Mouse (Mus musculus): Measurements from ENCODE around the gene Gm9945. TPM values are rescaled to one million over a fixed set of nuclear protein-coding genes. Genes with fewer than 3 reads are reported as not detected.

Gm9945 gene
- not detected in 2 replicates for polyA plus RNA-seq (2015; fragmentation: Nextera tagmentation; extraction: Ambion mirVana)

DNA sequence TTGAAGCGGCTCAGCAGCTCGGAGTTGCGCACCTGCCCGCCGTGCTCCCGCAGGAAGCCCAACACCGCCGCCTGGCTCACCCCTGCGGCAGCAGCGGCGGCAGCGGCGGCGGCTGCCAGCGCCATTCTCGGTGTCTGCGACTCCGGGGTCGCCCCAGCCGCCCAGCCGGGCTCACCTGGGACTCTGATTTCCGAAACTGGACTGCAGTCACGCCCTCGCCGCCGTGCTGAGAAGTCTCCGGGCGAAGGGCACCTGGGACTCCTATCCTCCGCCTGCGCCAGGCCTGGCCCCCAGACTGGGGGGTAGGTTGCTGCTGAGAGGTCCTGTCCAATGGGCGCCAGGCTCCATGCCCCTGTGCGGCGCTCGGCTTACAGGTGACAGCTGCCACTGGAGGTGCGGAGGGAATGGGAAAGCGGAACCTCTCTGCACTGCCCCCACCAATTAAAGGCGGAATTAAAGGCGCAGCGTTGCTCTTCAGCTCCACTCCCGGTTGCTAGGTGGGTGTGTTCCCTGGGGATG is at the start of gene Gm9945, which contains the start of gene Sowaha:
Gene Gm9945, plus strand, starts transcription at position 384 of the 519 bp plus-strand sequence.
Gene Sowaha, minus strand, starts transcription at position 492 of the 519 bp plus-strand sequence.
- Histone ChIP-seq H3K4me3 (peak within 1 kb of the TSS; percentile 61), H3K4me2 (peak within 1 kb of the TSS; percentile 92), H3K27me3 (replicated peaks) (peaks cover 71% of the 10 kb centered on the region), H3K9me3 (no peaks in the 10 kb centered on the region), H3K27ac (replicated peaks) (no peak within 1 kb of the TSS), H3K9ac (peak within 1 kb of the TSS; percentile 74), H3K4me1 (peaks cover 26% of the 10 kb centered on the region), H3K36me3 (no peaks in the 10 kb centered on the region)
- WGBS = 3% methylated on average over 40 of the region's 40 CpGs
- no peak for ATAC-seq (ENCODE audit: extremely low read depth, insufficient number of reproducible peaks, low FRiP score, low TSS enrichment)

DNA sequence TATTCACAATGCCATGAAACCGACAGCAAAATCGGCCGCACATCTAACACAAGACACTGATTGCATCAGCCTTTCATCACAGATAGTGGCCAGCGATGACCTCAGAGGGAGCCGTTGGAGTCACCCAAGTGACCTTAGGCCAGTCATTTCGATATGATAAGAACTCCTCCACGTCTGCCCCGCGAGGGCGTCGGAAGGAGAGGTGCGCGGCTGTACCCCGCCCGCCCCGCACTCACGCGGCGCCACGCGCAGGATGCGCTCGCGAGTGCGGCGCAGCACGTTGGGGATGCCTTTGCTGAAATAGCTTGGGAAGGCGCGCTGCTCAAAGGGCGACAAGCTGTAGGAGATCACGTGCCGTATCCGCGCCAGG is 49.7 kb upstream of the Gm9945 start:
- 0 out of 2 replicates have a peak, but pooled peaks have one; percentile 18 for ATAC-seq (ENCODE audit: extremely low read depth, insufficient number of reproducible peaks, low FRiP score, low TSS enrichment)
- under 1% methylated on average over 34 of the region's 34 CpGs for WGBS

DNA sequence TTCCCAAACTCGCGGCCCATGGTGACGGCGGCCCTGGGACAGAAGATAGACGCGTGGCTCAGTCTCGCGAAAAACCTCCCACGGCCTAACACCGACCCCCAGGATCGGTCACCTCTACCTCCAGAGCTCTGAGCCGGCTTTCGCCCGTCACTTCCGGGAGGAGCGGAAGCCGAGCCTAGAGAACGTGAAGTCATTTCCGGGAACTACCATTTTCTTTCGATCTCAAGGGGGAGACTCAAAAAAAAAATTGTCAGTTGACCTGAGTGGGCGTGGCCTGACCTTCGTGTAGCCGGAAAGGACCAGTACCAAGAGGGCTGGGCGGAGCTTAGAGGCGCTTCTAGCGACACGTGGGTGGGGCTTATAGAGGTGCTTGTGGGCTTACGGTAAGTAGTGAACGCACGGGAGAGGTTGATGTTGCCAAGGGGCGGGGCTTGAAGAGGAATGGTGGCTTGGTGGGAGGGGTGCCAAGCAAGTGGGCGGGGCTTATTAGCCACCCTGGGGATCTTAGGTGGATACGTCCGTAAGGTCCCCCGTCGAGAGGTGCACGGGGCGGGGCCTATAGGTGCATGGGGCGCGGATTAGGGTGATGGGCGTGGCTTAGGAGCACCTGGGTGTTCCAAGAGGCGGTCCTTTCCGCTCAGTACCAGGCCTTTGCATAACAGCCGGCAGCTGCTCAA is 49.2 kb upstream of the Gm9945 start, which contains the start of the genes Uqcrq and Gdf9:
Gene Uqcrq, minus strand, starts transcription at position 162 of the 677 bp plus-strand sequence.
Gene Gdf9, plus strand, starts transcription at position 354 of the 677 bp plus-strand sequence.
- under 1% methylated on average over 44 of the region's 44 CpGs for WGBS
- no peaks in the 10 kb centered on the region for H3K27me3 ChIP-seq (replicated peaks)
- H3K9ac ChIP-seq = peak within 1 kb of the TSS; percentile 94
- H3K27ac ChIP-seq (replicated peaks) = peak within 1 kb of the TSS; percentile 88
- no peaks in the 10 kb centered on the region for H3K9me3 ChIP-seq
- peak within 1 kb of the TSS; percentile 74 for H3K4me2 ChIP-seq
- ATAC-seq (ENCODE audit: extremely low read depth, insufficient number of reproducible peaks, low FRiP score, low TSS enrichment) = peak; percentile 93
- peaks cover 16% of the 10 kb centered on the region for H3K36me3 ChIP-seq
- peaks cover 23% of the 10 kb centered on the region for H3K4me1 ChIP-seq
- peak within 1 kb of the TSS; percentile 69 for H3K4me3 ChIP-seq

More for the DNA sequence above, 49.7 kb upstream of the Gm9945 start:
- Histone ChIP-seq H3K9ac (peak overlapping the region; percentile 94), H3K4me2 (peak overlapping the region; percentile 74), H3K36me3 (peaks cover 16% of the 10 kb centered on the region), H3K9me3 (no peaks in the 10 kb centered on the region), H3K27me3 (replicated peaks) (no peaks in the 10 kb centered on the region), H3K4me3 (peak overlapping the region; percentile 69), H3K27ac (replicated peaks) (peak overlapping the region; percentile 88), H3K4me1 (peaks cover 26% of the 10 kb centered on the region)

DNA sequence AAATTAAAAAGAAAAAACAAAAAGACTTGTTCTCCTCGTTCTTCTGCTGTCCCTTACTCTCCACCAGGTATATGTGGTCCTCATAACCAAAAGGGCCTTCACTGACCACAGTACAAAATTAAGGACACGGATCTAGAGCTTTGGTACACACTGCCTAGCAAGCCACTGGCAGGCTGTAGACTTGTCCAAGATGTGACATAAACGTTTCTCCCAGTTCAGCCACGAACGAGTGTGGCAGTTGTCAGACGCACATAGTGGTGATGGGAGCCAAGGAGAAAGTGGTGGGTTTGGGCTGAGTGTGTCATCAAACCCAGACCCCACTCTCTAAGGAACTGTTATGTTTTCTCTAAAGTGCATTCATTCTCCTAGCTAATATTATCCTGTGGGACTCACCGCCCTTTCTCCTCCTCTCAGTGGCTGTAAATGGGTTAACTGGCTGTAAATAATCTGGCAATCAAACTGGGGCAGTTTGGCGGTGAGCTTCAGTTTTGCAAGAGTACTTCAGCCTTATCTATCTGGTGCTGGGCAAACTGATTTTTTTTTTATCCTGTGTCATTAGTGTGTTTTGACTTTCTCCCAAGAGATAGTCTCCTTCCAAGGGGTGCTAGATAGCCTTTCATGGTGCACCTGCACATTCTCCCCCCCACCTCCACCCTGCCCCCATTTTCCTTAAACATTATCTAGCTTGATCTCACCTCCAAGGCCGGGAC is 48.5 kb upstream of the Gm9945 start:
- Histone ChIP-seq H3K9me3 (no peaks in the 10 kb centered on the region), H3K4me3 (peak overlapping the region; percentile 69), H3K36me3 (peaks cover 16% of the 10 kb centered on the region), H3K27ac (replicated peaks) (peak overlapping the region; percentile 81), H3K4me2 (peak overlapping the region; percentile 74), H3K4me1 (peaks cover 22% of the 10 kb centered on the region), H3K27me3 (replicated peaks) (no peaks in the 10 kb centered on the region), H3K9ac (peak overlapping the region; percentile 94)
- no peak for ATAC-seq (ENCODE audit: extremely low read depth, insufficient number of reproducible peaks, low FRiP score, low TSS enrichment)
- 13% methylated on average over 9 of the region's 9 CpGs for WGBS

DNA sequence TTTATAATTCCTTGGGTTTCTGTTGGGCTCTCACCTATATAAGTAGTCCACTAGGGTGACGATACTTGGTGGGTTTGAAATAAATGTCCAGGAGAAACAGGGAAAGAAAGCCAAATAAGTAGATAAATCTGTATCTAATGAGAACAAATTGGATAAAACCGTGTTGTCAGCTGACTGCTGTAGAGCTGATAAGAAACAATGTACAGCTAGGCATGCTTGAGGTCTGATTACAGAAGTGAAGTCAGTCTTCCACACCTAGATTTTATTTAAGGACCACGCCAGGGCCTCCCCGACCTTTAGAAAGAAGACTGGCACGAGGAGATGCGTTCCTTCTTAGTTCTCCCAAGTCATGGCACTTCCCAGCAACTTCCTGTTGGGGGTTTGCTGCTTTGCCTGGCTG is 46.9 kb upstream of the Gm9945 start:
- Histone ChIP-seq H3K4me3 (no peak overlapping the region), H3K9me3 (no peaks in the 10 kb centered on the region), H3K4me1 (peaks cover 22% of the 10 kb centered on the region), H3K4me2 (no peak overlapping the region), H3K36me3 (peaks cover 13% of the 10 kb centered on the region), H3K9ac (no peak overlapping the region), H3K27me3 (replicated peaks) (no peaks in the 10 kb centered on the region), H3K27ac (replicated peaks) (no peak overlapping the region)
- no peak for ATAC-seq (ENCODE audit: extremely low read depth, insufficient number of reproducible peaks, low FRiP score, low TSS enrichment)
- 30% methylated on average over 6 of the region's 6 CpGs for WGBS

DNA sequence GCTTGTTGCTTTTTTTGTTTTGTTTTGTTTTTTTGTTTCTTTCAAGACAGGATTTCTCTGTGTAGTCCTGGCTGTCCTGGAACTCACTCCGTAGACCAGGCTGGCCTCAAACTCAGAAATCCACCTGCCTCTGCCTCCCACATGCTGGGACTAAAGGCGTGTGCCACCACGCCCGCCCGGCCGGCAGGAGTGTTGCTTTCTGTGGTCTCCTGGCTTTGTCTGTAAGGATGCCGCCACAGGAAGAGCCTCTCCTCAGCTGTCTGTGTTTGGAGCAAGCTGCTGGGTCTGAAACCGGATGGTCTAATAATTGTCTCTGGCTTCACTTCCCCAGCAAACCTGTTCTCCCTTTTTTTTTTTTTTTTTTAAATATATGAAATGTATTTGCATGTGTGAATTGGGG is 44.5 kb upstream of the Gm9945 start:
- Histone ChIP-seq H3K9me3 (no peaks in the 10 kb centered on the region), H3K4me3 (no peak overlapping the region), H3K27ac (replicated peaks) (no peak overlapping the region), H3K4me1 (peaks cover 11% of the 10 kb centered on the region), H3K36me3 (no peaks in the 10 kb centered on the region), H3K27me3 (replicated peaks) (no peaks in the 10 kb centered on the region), H3K4me2 (no peak overlapping the region), H3K9ac (no peak overlapping the region)
- 68% methylated on average over 8 of the region's 8 CpGs for WGBS
- no peak for ATAC-seq (ENCODE audit: extremely low read depth, insufficient number of reproducible peaks, low FRiP score, low TSS enrichment)

DNA sequence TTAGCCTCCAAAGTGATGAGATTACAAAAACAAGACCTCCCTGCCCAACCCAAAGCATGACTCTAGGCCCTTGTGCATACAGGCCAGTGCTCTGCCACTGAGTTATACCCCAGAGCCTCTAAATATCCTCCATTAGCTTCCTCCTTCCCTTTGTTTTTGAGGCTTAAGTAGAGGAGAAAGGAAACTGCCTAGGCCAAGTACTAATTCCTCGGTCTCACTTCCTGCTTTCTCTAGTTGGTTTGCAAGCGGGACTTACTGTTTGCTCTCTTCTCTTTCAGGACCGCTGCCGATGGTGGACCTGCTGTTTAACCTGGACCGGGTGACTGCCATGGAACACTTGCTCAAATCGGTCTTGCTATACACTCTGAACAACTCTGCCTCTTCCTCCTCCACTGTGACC is 43.6 kb upstream of the Gm9945 start:
- Histone ChIP-seq H3K27me3 (replicated peaks) (no peaks in the 10 kb centered on the region), H3K9me3 (no peaks in the 10 kb centered on the region), H3K36me3 (no peaks in the 10 kb centered on the region), H3K9ac (no peak overlapping the region), H3K27ac (replicated peaks) (no peak overlapping the region), H3K4me1 (peaks cover 10% of the 10 kb centered on the region), H3K4me3 (no peak overlapping the region), H3K4me2 (no peak overlapping the region)
- WGBS = 76% methylated on average over 6 of the region's 6 CpGs
- ATAC-seq (ENCODE audit: extremely low read depth, insufficient number of reproducible peaks, low FRiP score, low TSS enrichment) = no peak

DNA sequence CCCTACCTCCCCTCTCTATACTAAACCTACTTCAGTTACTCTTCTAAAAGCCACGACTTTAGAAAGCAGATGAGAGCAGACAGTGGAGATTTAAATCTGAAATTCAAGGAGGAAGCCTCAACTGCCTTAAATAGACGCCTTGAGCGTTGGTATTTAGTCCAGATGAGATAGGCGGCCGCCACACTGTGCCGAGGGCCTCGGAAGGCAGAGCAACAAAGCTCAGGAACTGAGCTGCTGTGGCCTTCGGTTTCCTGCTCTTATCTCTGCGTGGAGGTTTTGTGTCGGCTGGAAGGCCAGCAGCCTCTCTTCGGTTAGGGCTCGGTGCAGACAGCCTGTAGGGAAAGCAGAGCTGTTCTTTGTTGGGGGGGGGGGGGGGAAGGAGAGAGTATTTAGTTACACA is 38.0 kb upstream of the Gm9945 start:
- Histone ChIP-seq H3K27me3 (replicated peaks) (no peaks in the 10 kb centered on the region), H3K9me3 (no peaks in the 10 kb centered on the region), H3K4me1 (peaks cover 17% of the 10 kb centered on the region), H3K27ac (replicated peaks) (peak overlapping the region; percentile 92), H3K4me2 (peak overlapping the region; percentile 44), H3K36me3 (no peaks in the 10 kb centered on the region), H3K4me3 (no peak overlapping the region), H3K9ac (peak overlapping the region; percentile 72)
- 3% methylated on average over 12 of the region's 12 CpGs for WGBS
- no peak for ATAC-seq (ENCODE audit: extremely low read depth, insufficient number of reproducible peaks, low FRiP score, low TSS enrichment)

DNA sequence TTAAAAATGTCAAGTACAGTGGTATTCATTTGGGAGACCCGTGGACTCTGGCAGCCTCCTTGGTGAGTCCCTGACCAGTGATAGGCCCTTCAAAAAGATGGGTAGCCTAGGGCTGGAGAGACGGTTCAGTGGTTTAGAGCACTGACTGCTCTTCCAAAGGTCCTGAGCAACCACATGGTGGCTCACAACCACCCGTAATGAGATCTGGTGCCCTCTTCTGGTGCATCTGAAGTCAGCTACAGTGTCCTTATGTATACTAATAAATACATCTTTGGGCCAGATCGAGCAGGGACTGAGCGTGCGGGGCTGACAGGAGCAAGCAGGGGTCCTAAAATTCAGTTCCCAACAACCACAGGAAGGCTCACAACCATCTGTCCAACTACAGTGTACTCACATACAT is 36.1 kb upstream of the Gm9945 start:
- WGBS = 45% methylated on average over 6 of the region's 6 CpGs
- ATAC-seq (ENCODE audit: extremely low read depth, insufficient number of reproducible peaks, low FRiP score, low TSS enrichment) = no peak
- H3K9me3 ChIP-seq = no peaks in the 10 kb centered on the region

DNA sequence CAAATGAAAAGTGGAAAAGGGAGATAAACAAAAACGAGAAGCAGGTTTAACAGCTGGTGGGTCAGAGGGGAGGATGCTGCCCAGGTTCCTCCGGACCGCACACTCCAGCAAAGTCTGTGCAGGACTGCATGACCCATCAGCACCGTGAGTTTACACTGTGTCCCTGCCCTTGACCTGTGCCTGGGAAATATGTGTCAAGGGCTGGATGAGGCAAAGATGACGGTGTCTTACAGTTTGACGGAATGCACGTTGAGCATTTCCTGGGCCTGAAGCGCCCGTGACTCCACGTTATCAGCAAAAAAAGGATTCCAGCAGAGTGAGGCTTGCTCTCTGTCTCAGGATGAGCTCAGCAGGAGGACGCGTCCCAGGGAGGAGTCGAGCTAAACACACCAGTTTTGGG is 34.4 kb upstream of the Gm9945 start:
- H3K9me3 ChIP-seq = no peaks in the 10 kb centered on the region

More for the DNA sequence above, 36.1 kb upstream of the Gm9945 start:
- Histone ChIP-seq H3K4me2 (no peak overlapping the region), H3K36me3 (no peaks in the 10 kb centered on the region), H3K9ac (no peak overlapping the region), H3K27me3 (replicated peaks) (no peaks in the 10 kb centered on the region), H3K4me1 (peaks cover 20% of the 10 kb centered on the region), H3K4me3 (no peak overlapping the region), H3K27ac (replicated peaks) (no peak overlapping the region)

DNA sequence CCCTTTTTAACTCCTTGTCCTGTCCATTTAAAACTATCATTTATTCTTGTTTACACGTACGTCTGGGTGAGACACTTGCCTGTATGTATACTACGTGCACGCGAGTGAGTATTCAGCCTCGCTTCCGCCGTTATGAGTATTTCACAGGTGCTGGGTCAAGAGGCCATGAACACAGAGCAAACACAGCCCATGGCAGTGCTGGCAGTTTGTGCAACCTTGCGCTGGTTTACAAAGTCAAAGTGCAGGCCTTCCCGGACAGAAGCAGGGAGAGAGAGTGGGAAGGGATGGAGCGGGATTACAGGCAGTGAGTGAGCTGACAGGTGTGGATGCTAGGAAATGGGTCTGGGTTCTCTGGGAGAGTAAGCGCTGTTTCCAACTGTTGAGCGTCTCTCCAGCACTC is 33.8 kb upstream of the Gm9945 start:
- 82% methylated on average over 13 of the region's 13 CpGs for WGBS
- H3K36me3 ChIP-seq = no peaks in the 10 kb centered on the region
- no peak overlapping the region for H3K4me3 ChIP-seq
- no peak for ATAC-seq (ENCODE audit: extremely low read depth, insufficient number of reproducible peaks, low FRiP score, low TSS enrichment)
- peaks cover 34% of the 10 kb centered on the region for H3K4me1 ChIP-seq
- H3K27ac ChIP-seq (replicated peaks) = no peak overlapping the region
- peaks cover 5% of the 10 kb centered on the region; the same call in 1 of the 2 replicates for H3K27me3 ChIP-seq (replicated peaks)
- H3K9me3 ChIP-seq = no peaks in the 10 kb centered on the region
- no peak overlapping the region for H3K4me2 ChIP-seq
- H3K9ac ChIP-seq = no peak overlapping the region

More for the DNA sequence above, 34.4 kb upstream of the Gm9945 start:
- WGBS = 32% methylated on average over 13 of the region's 13 CpGs
- H3K27me3 ChIP-seq (replicated peaks) = peaks cover 2% of the 10 kb centered on the region; the same call in 1 of the 2 replicates
- no peak overlapping the region for H3K4me2 ChIP-seq
- ATAC-seq (ENCODE audit: extremely low read depth, insufficient number of reproducible peaks, low FRiP score, low TSS enrichment) = no peak
- H3K4me3 ChIP-seq = no peak overlapping the region
- no peak overlapping the region for H3K9ac ChIP-seq
- no peak overlapping the region for H3K27ac ChIP-seq (replicated peaks)
- H3K36me3 ChIP-seq = no peaks in the 10 kb centered on the region
- peaks cover 28% of the 10 kb centered on the region for H3K4me1 ChIP-seq
